Mouse (Mus musculus) heart, postnatal 4 days (tissue): ENCODE measurements around the gene Galnt9. TPM values are rescaled to one million over a fixed set of nuclear protein-coding genes. Genes with fewer than 3 reads are reported as not detected.

Experiments
- DNase-seq: peaks from one replicate; pipeline ENCODE4 v3.0.0; 2021
- total RNA-seq, 2 experiments: library from RNA; stranded (reverse); gene quantifications; 2 replicates each; pipeline ENCODE4 v1.2.3; 2021

The Galnt9 gene
- total RNA-seq = not detected

GRCm38 (mm10) chr5:110543951-110544690 is at the start of gene Galnt9:
Gene Galnt9, plus strand, starts transcription at chr5:110544355.
- DNase-seq = peak; percentile 82

- DNase-seq = no peak
Measured at GRCm38 (mm10) chr5:110494396-110494795, 49.8 kb upstream of the Galnt9 start.

- DNase-seq = no peak
Measured at GRCm38 (mm10) chr5:110495051-110495450, 49.1 kb upstream of the Galnt9 start.

- peak; percentile 42 for DNase-seq
Measured at GRCm38 (mm10) chr5:110497556-110497955, 46.6 kb upstream of the Galnt9 start.

GRCm38 (mm10) chr5:110498071-110498470 is 46.1 kb upstream of the Galnt9 start:
- DNase-seq = no peak

- DNase-seq = no peak
Measured at GRCm38 (mm10) chr5:110500233-110500632, 43.9 kb upstream of the Galnt9 start.

- DNase-seq = no peak
Measured at GRCm38 (mm10) chr5:110503361-110503760, 40.8 kb upstream of the Galnt9 start.

GRCm38 (mm10) chr5:110505611-110506294 is 38.4 kb upstream of the Galnt9 start:
- DNase-seq = no peak

GRCm38 (mm10) chr5:110506295-110506616 is 37.9 kb upstream of the Galnt9 start:
- DNase-seq = no peak

GRCm38 (mm10) chr5:110506856-110507255 is 37.3 kb upstream of the Galnt9 start:
- DNase-seq = no peak

GRCm38 (mm10) chr5:110507943-110508342 is 36.2 kb upstream of the Galnt9 start:
- DNase-seq = no peak

GRCm38 (mm10) chr5:110510357-110510756 is 33.8 kb upstream of the Galnt9 start:
- DNase-seq = no peak

- no peak for DNase-seq
Measured at GRCm38 (mm10) chr5:110513791-110514190, 30.4 kb upstream of the Galnt9 start.

- DNase-seq = no peak
Measured at GRCm38 (mm10) chr5:110514694-110515093, 29.5 kb upstream of the Galnt9 start.

GRCm38 (mm10) chr5:110516390-110516789 is 27.8 kb upstream of the Galnt9 start:
- no peak for DNase-seq

GRCm38 (mm10) chr5:110518086-110518783 is 25.9 kb upstream of the Galnt9 start:
- no peak for DNase-seq

GRCm38 (mm10) chr5:110520974-110521373 is 23.2 kb upstream of the Galnt9 start:
- no peak for DNase-seq

- no peak for DNase-seq
Measured at GRCm38 (mm10) chr5:110521822-110522221, 22.3 kb upstream of the Galnt9 start.

- no peak for DNase-seq
Measured at GRCm38 (mm10) chr5:110523296-110523695, 20.9 kb upstream of the Galnt9 start.

GRCm38 (mm10) chr5:110525701-110526100 is 18.5 kb upstream of the Galnt9 start:
- DNase-seq = no peak

- DNase-seq = no peak
Measured at GRCm38 (mm10) chr5:110526556-110526955, 17.6 kb upstream of the Galnt9 start.

- DNase-seq = no peak
Measured at GRCm38 (mm10) chr5:110531091-110531490, 13.1 kb upstream of the Galnt9 start.

GRCm38 (mm10) chr5:110534402-110534801 is 9.8 kb upstream of the Galnt9 start:
- no peak for DNase-seq

- DNase-seq = no peak
Measured at GRCm38 (mm10) chr5:110535964-110536363, 8.2 kb upstream of the Galnt9 start.
